Mouse (Mus musculus) cerebellum, adult 2 months (tissue): ENCODE measurements around the gene Unc13d.

Experiments used
- CTCF ChIP-seq: fragments of 200-500 bp; IDR thresholded peaks from 2 replicates; pipeline ENCODE4 v1.5.1; 2011; ENCODE audit warnings: low read depth, mild to moderate bottlenecking, control low read depth, low read length, moderate library complexity, borderline replicate concordance; ENCODE audit not compliant: insufficient read depth
- POLR2A ChIP-seq: fragments of 200-500 bp; IDR thresholded peaks from 2 replicates; pipeline ENCODE4 v1.6.1; 2011; ENCODE audit warnings: low read length, control low read depth, borderline replicate concordance; ENCODE audit not compliant: insufficient read depth

DNA sequence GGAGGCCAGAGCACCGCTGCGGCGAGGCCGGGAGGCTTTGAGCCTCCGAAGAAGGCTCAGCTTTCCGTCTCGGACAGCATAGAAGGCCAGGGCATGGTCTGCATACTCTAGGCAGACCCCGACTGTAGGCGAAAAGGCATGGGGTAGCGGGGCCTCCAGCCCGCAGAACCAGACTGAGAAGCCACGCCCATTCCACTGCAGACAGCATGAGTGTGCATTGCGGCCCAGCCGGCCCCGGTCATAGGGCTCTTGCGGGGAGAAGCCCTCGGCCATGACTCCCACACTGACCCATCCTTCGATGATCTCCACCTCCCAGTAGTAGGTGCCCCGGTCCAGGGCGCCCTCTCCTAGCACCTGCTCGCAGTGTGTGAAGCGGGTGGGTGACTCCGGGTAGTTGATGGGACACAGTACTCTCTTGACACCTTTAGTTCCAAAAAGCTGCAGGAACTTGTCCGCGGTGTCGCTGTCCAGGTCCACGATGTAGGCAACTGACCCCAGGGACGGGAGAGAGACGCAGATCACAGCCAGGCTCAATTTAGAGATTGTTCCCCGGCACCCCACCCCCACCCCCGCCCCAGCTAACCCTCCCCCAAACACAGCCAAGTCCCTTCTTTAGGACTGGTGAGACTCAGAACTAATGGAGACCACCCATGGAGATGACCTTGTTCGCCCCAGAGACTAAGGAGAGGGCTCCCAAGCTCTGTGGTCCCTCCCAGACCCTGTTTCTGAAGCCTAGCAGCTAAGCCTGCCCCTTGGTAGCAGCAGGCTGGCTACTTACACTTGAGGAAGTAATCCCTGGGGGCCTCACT, 28.6 kb upstream of the Unc13d start:
- TF ChIP-seq CTCF = no peak
- TF ChIP-seq POLR2A = no peak
